Mouse (Mus musculus): ENCODE measurements around the gene Rnh1. TPM values are rescaled to one million over a fixed set of nuclear protein-coding genes. Genes with fewer than 3 reads are reported as not detected.

The Rnh1 gene
- total and polyA plus RNA-seq, 2 experiments from 2014 or later = 90.2 to 172 TPM

DNA sequence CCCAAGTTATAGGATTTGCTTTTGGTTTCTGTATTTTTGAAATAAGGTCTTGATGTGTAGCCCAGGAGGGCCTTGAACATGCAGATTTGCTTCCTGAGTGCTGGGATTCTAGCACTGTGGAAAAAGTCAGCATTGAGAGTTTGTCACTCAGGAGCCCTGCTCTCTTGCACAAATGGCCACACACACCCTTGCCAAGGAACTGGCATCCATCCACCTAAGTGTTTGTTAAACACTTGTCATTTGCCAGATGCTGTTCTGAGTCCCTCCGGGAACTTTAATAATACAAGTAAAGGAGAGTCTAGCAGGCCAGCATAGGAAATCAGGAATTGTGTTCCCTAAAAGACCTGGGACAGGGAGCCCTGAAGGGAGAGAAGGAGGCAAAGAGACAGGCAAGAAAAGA, 3.4 kb downstream of the Rnh1 start:
- Histone ChIP-seq H3K4me3 (ENCODE audit: low read depth, low read length) (no peak overlapping the region), H3K4me2 (ENCODE audit: low read depth, low read length) (no peak overlapping the region), H3K9ac (replicated peaks; ENCODE audit: low read depth, low read length) (no peak overlapping the region), H3K27me3 (ENCODE audit: control insufficient read depth, insufficient read depth, low read length) (no peaks in the 10 kb centered on the region), H3K27ac (ENCODE audit: low read depth) (no peak overlapping the region), H3K4me1 (ENCODE audit: control insufficient read depth, insufficient read depth) (peaks cover 17% of the 10 kb centered on the region), H3K36me3 (replicated peaks; ENCODE audit: control insufficient read depth, insufficient read depth, low read length) (peaks cover 9% of the 10 kb centered on the region; the same call in 1 of the 2 replicates), H3K9me3 (replicated peaks; ENCODE audit: control insufficient read depth, low read length) (no peaks in the 10 kb centered on the region)
- no peak for ATAC-seq (ENCODE audit: insufficient read depth, low read depth)
- no peak for DNase-seq (ENCODE audit: low spot score)
- TF ChIP-seq EP300 (IDR thresholded peaks at IDR 0.05; ENCODE audit: low read depth) = no peak
- no peak for TF ChIP-seq CTCF (IDR thresholded peaks at IDR 0.05; ENCODE audit: low read depth)
- WGBS = 47% methylated on average over 1 of the region's 1 CpGs

DNA sequence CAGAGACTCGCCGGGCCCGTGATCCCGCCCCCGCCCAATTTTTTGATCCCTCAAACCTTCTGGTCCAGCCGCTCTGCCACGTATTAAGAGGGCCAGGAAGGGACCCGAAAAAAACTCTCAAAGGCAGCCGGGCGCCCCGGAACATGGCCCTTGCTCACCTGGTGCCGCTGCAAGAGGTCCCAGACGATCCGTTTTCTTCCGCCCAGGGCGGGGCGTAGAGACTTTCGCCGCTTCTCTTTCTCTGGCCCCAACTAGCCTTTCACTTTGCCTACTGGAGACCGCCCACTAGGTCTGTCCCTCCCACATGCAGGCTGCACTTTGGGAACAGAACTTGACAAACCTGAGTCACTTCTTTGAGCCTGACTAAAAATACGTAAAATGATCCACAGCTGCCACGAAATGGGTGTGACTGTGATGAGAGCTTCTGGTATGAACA, 4.1 kb downstream of the Rnh1 start:
- 1% methylated on average over 22 of the region's 22 CpGs for WGBS
- no peaks in the 10 kb centered on the region for H3K9me3 ChIP-seq (replicated peaks; ENCODE audit: control insufficient read depth, low read length)
- H3K36me3 ChIP-seq (replicated peaks; ENCODE audit: control insufficient read depth, insufficient read depth, low read length) = peaks cover 13% of the 10 kb centered on the region; the same call in 1 of the 2 replicates
- H3K4me1 ChIP-seq (ENCODE audit: control insufficient read depth, insufficient read depth) = peaks cover 17% of the 10 kb centered on the region
- H3K27me3 ChIP-seq (ENCODE audit: control insufficient read depth, insufficient read depth, low read length) = no peaks in the 10 kb centered on the region
- peak overlapping the region; percentile 71 for H3K9ac ChIP-seq (replicated peaks; ENCODE audit: low read depth, low read length)
- ATAC-seq (ENCODE audit: insufficient read depth, low read depth) (peak; percentile 21; the same call in 1 of the 2 replicates), DNase-seq (ENCODE audit: low spot score) (peak; percentile 73)
- H3K27ac ChIP-seq (ENCODE audit: low read depth) = peak overlapping the region; percentile 43
- peak overlapping the region; percentile 82 for H3K4me2 ChIP-seq (ENCODE audit: low read depth, low read length)
- no peak for TF ChIP-seq CTCF (IDR thresholded peaks at IDR 0.05; ENCODE audit: low read depth)
- no peak for TF ChIP-seq EP300 (IDR thresholded peaks at IDR 0.05; ENCODE audit: low read depth)
- H3K4me3 ChIP-seq (ENCODE audit: low read depth, low read length) = peak overlapping the region; percentile 61

DNA sequence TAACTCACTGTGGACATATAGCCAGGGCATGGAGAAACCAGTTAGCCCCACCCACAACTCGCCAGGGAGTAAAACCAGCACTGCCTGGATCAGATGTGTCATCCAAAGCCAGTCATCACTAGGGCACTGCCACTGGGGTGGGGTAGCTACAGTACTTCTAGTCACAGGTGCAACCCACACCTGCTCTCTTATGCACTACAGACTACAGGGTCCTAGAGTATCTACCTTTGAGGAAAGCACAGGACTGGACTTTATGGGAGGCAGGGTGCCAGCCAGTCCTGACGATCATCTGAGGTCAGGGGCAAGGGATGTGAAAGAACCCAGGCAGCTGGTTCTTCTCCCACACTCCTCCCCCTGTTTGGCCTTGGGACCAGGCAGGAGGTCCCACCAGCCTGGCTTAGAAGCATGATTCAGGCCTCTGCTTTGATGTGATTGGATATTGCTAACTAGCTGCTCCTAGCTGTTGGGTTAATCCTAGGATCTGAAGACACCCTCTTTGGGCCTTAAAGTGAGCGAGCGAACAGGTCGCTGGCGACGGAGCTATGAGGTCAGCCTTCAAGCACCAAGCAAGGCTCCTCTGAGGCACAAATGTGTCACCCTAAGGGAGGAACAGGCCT, 4.6 kb downstream of the Rnh1 start:
- TF ChIP-seq EP300 (IDR thresholded peaks at IDR 0.05; ENCODE audit: low read depth) (no peak), CTCF (IDR thresholded peaks at IDR 0.05; ENCODE audit: low read depth) (no peak)
- no peak for ATAC-seq (ENCODE audit: insufficient read depth, low read depth)
- WGBS = 15% methylated on average over 7 of the region's 7 CpGs

DNA sequence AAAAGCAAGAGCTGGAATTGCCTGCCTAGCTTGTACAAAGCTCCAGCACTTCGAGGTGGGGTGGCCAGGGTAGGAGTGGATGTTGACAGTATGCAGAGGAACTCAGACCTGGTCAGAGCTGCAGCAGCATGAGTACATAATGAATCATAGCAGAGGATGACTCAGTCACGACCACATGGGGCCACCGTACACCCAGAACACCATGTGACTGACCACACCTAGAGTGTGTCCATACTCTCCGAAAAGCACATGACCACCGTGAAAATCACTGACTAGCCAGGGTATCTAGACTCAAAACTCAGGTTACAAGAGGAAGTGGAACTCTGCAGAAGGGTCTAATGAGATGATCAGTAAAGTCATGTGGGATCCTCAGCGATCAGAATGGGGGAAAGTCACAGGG, 7.8 kb downstream of the Rnh1 start:
- Histone ChIP-seq H3K9ac (replicated peaks; ENCODE audit: low read depth, low read length) (no peak overlapping the region), H3K27me3 (ENCODE audit: control insufficient read depth, insufficient read depth, low read length) (no peaks in the 10 kb centered on the region), H3K9me3 (replicated peaks; ENCODE audit: control insufficient read depth, low read length) (no peaks in the 10 kb centered on the region), H3K4me3 (ENCODE audit: low read depth, low read length) (no peak overlapping the region), H3K36me3 (replicated peaks; ENCODE audit: control insufficient read depth, insufficient read depth, low read length) (peaks cover 49% of the 10 kb centered on the region), H3K4me2 (ENCODE audit: low read depth, low read length) (no peak overlapping the region), H3K4me1 (ENCODE audit: control insufficient read depth, insufficient read depth) (peaks cover 12% of the 10 kb centered on the region), H3K27ac (ENCODE audit: low read depth) (no peak overlapping the region)
- no peak for ATAC-seq (ENCODE audit: insufficient read depth, low read depth)
- WGBS = 65% methylated on average over 6 of the region's 6 CpGs
- no peak for TF ChIP-seq EP300 (IDR thresholded peaks at IDR 0.05; ENCODE audit: low read depth)
- no peak for TF ChIP-seq CTCF (IDR thresholded peaks at IDR 0.05; ENCODE audit: low read depth)
- DNase-seq (ENCODE audit: low spot score) = peak; percentile 16

More for the DNA sequence above, 4.6 kb downstream of the Rnh1 start:
- Histone ChIP-seq H3K4me1 (ENCODE audit: control insufficient read depth, insufficient read depth) (peaks cover 13% of the 10 kb centered on the region), H3K36me3 (replicated peaks; ENCODE audit: control insufficient read depth, insufficient read depth, low read length) (peaks cover 19% of the 10 kb centered on the region), H3K9ac (replicated peaks; ENCODE audit: low read depth, low read length) (peak overlapping the region; percentile 71), H3K27me3 (ENCODE audit: control insufficient read depth, insufficient read depth, low read length) (no peaks in the 10 kb centered on the region), H3K4me3 (ENCODE audit: low read depth, low read length) (peak overlapping the region; percentile 61), H3K9me3 (replicated peaks; ENCODE audit: control insufficient read depth, low read length) (no peaks in the 10 kb centered on the region), H3K27ac (ENCODE audit: low read depth) (peak overlapping the region; percentile 43), H3K4me2 (ENCODE audit: low read depth, low read length) (peak overlapping the region; percentile 82)
- peak; percentile 40 for DNase-seq (ENCODE audit: low spot score)

DNA sequence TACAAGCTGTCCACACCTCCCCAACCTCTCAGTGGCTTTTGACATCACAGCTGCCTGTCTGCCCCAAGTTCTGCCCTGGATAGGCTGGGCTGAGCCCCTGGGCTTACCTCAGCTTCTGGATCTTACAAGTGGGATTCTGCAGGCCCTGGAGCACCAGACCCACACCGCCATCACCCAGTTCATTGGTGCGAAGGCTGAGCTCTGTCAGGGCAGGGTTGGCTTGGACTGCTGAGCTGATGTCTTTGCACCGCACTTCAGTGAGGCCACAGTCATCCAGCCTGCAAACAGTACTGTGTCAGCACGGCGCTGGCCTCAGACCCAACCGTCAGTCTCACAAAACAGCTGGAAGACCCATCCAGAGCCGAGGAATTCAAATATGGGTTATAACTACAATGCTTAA, 8.3 kb downstream of the Rnh1 start:
- Histone ChIP-seq H3K4me1 (ENCODE audit: control insufficient read depth, insufficient read depth) (peaks cover 12% of the 10 kb centered on the region), H3K27ac (ENCODE audit: low read depth) (no peak overlapping the region), H3K9ac (replicated peaks; ENCODE audit: low read depth, low read length) (no peak overlapping the region), H3K4me3 (ENCODE audit: low read depth, low read length) (no peak overlapping the region), H3K27me3 (ENCODE audit: control insufficient read depth, insufficient read depth, low read length) (no peaks in the 10 kb centered on the region), H3K9me3 (replicated peaks; ENCODE audit: control insufficient read depth, low read length) (no peaks in the 10 kb centered on the region), H3K4me2 (ENCODE audit: low read depth, low read length) (no peak overlapping the region), H3K36me3 (replicated peaks; ENCODE audit: control insufficient read depth, insufficient read depth, low read length) (peaks cover 54% of the 10 kb centered on the region)
- TF ChIP-seq EP300 (IDR thresholded peaks at IDR 0.05; ENCODE audit: low read depth) (no peak), CTCF (IDR thresholded peaks at IDR 0.05; ENCODE audit: low read depth) (no peak)
- 74% methylated on average over 7 of the region's 7 CpGs for WGBS
- no peak for DNase-seq (ENCODE audit: low spot score)
- no peak for ATAC-seq (ENCODE audit: insufficient read depth, low read depth)

DNA sequence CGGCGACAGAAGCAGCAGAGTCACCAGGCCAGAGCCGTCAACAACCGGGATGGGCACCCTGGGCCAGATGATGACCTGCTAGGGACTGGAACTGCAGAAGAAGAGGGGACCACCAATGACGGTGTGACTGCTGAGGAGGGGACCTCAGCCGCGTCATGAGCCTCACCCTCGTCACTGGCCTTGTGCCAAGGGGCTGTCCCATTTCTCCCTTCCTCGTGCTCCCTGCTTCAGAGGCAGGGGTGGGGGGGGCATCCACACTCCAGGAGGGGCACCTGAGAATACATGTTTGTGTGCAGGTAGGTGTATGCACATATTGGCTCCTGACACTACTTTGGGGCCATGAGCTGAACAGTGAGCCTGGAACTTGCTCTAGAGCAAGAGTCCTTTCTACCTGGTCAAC, 17.3 kb downstream of the Rnh1 start:
- WGBS = 83% methylated on average over 9 of the region's 9 CpGs
- DNase-seq (ENCODE audit: low spot score) (no peak), ATAC-seq (ENCODE audit: insufficient read depth, low read depth) (no peak)
- H3K4me3 ChIP-seq (ENCODE audit: low read depth, low read length) = no peak overlapping the region
- H3K9ac ChIP-seq (replicated peaks; ENCODE audit: low read depth, low read length) = no peak overlapping the region
- no peaks in the 10 kb centered on the region for H3K27me3 ChIP-seq (ENCODE audit: control insufficient read depth, insufficient read depth, low read length)
- no peak overlapping the region for H3K4me2 ChIP-seq (ENCODE audit: low read depth, low read length)
- H3K4me1 ChIP-seq (ENCODE audit: control insufficient read depth, insufficient read depth) = no peaks in the 10 kb centered on the region
- H3K27ac ChIP-seq (ENCODE audit: low read depth) = no peak overlapping the region
- H3K9me3 ChIP-seq (replicated peaks; ENCODE audit: control insufficient read depth, low read length) = no peaks in the 10 kb centered on the region
- H3K36me3 ChIP-seq (replicated peaks; ENCODE audit: control insufficient read depth, insufficient read depth, low read length) = peaks cover 56% of the 10 kb centered on the region
- TF ChIP-seq CTCF (IDR thresholded peaks at IDR 0.05; ENCODE audit: low read depth) (no peak), EP300 (IDR thresholded peaks at IDR 0.05; ENCODE audit: low read depth) (no peak)
